Mouse (Mus musculus): ENCODE data around the gene Snupn. TPM values are rescaled to one million over a fixed set of nuclear protein-coding genes. Genes with fewer than 3 reads are reported as not detected.
A peak's percentile ranks its signal among the peaks of the same experiment; 100 is the strongest.
"Not testable (repeated sequence)": the region's sequence is repeated elsewhere in the genome, so short reads cannot be mapped to it uniquely, and the experiment has no call there.

The Snupn gene
- total RNA-seq, 1 experiment from 2014 or later: 3.8 TPM

DNA sequence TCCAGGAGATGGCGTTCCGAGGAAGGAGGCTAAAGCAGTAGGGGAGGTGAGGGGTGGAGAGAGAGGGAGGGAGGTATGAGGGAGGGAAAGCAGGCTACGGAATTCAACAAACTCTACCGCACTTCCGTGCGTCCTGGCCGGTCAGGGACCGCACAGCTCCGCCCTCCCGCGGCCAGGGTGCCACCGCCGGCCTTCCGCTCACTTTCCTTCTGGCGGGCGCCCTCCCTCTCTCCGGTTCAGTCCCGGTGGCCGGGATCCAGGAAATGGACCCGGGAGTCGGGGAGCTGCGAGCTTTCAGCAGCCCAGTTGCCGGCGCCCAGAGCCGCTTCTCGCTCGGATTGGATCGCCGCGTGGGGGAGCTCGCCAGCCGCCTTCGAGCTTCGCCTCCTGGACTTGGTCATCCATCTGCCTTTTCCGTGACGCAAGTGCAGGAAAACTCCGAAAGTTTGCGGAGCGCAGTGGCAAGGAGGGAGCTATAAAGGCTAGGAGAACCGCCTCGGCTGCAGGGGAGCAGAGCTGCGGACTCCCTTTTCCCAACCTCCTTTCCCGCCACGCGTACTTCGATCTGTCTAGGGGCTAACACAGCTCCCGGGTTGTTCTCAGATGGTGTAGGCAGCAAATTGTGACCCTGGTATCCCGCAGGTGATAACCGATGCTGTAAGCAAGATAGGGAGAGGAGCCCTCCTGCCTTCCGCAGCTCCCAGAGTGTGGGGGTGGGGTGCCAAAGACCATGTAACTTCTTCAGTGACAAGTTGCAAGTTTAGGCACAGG, 22.5 kb upstream of the Snupn start, which contains the start of gene Snx33:
Gene Snx33 (minus strand): TSS at position 331 of the 771 bp plus-strand sequence.
- ATAC-seq (replicated peaks; ENCODE audit: insufficient number of reproducible peaks, low FRiP score, low TSS enrichment, poor library complexity, severe bottlenecking): peak; percentile 57

DNA sequence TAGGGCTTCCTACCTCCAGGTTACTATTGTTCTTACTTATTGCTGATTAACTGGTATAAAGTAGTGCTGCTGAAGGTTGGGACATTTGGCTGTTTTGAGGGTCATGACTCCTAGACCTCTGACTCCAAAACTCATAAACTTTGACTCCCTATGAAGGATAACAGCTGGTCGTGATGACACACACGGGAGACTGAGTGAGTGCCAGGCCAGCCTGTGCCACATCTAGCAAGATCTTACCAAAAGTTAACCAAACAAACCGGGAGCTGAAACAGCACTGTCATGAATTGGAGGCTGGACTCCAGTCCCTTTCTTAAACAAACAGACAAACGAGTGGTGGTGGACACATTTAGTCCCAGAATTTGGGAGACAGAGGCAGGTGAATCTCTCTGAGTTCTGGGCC, 21.2 kb upstream of the Snupn start:
- no peak for ATAC-seq (replicated peaks; ENCODE audit: insufficient number of reproducible peaks, low FRiP score, low TSS enrichment, poor library complexity, severe bottlenecking)

DNA sequence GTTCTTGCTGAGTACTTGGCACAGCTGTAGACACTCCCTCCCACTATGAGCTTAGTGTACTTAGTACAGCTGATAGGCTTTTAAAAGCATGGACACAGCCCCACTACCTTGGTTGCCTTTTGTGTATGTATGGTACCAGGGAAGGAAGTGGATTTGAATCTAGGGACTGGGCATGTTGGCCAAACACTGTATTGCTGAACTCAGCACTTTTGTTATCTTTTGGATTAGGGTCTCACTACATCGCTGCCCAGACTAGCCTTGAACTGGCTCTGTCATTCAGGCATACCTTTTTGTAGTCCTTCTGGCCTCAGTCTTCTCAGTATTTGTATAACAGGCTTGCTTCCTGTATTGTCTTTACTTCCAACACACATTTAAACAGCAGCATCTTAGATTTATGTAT, 20.1 kb upstream of the Snupn start:
- no peak for ATAC-seq (replicated peaks; ENCODE audit: insufficient number of reproducible peaks, low FRiP score, low TSS enrichment, poor library complexity, severe bottlenecking)

DNA sequence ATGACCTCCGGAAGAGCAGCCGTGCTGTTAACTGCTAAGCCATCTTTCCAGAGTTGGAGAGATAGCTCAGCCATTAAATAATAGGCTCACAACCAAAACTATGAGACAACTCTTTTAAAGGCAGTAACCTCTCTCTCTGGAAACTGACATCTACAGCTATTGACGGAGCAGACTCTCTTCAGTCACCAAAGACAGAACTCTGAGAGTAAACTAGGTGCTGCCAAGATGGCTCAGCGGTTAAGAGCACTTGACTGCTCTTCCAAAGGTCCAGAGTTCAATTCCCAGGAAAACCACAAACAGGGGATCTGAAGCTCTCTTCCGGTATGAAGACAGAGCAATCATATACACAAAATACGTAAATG, 13.8 kb upstream of the Snupn start:
- ATAC-seq (replicated peaks; ENCODE audit: insufficient number of reproducible peaks, low FRiP score, low TSS enrichment, poor library complexity, severe bottlenecking): no peak

DNA sequence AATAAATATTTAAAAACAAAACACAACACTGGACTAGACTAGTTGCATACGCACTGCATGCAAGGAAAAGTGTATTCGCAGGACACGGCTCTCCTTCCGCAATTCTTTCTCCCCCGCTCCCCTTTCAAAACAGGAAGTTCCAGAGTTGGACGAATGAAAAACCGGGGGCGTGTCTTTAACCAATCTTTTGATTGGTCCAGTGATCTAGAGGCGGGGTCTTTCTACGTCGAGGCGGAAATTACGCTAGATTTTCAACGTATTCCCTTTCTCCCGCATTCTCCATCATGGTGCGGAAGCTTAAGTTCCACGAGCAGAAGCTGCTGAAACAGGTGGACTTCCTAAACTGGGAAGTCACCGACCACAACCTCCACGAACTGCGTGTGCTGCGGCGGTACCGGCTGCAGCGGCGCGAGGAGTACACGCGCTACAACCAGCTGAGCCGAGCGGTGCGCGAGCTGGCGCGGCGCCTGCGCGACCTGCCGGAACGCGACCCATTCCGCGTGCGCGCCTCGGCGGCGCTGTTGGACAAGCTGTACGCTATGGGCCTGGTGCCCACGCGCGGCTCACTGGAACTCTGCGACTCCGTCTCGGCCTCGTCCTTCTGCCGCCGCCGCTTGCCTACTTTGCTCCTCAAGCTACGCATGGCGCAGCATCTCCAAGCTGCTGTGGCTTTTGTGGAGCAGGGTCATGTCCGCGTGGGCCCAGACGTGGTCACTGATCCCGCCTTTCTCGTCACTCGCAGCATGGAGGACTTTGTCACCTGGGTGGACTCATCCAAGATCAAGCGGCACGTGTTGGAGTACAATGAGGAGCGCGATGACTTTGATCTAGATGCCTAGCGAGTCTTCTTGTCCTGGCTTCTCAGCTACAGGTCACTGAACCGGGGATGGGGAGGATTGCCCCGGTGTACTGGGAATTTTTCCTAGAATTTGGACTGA, 13.2 kb upstream of the Snupn start, which contains the start of gene Imp3:
Gene Imp3 (plus strand): TSS at position 253 of the 938 bp plus-strand sequence.
- peak; percentile 95 for ATAC-seq (replicated peaks; ENCODE audit: insufficient number of reproducible peaks, low FRiP score, low TSS enrichment, poor library complexity, severe bottlenecking)

DNA sequence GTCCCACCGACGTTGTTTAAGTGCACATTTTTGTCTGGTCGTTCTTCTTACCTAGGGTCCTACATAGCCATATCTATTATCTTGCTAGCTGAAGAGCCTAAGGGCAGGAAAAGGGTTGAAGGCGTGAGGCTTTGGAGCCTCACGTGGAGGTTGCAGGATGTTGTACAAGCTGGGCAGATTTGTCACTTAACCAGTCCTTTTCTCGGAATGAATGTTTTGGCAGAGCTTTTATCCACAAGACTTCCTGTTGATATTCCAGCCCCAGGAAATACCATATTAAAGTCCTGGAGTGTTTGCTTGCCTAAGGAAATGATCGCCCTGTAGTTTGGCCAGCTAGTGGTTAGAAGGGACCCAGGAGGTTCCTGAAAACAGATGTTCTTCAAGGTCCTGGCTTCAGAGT, 12.3 kb upstream of the Snupn start:
- ATAC-seq (replicated peaks; ENCODE audit: insufficient number of reproducible peaks, low FRiP score, low TSS enrichment, poor library complexity, severe bottlenecking): no peak

DNA sequence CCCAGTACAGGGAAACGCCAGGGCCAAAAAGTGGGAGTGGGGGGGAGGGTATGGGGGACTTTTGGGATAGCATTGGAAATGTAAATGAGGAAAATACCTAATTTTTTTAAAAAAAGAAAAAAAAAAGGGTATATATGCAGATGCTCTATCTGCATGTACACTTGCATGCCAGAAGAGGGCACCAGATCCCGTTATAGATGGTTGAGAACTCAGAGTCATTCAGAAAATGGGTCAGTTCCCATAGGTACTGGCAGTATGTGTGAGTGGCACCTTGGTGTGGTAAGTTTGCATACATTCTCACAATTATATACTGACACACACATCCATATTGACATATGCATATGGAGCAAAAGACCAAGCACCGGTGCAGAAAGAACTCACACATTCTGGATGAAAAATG, 3.2 kb upstream of the Snupn start:
- ATAC-seq (replicated peaks; ENCODE audit: insufficient number of reproducible peaks, low FRiP score, low TSS enrichment, poor library complexity, severe bottlenecking): not testable (repeated sequence)

DNA sequence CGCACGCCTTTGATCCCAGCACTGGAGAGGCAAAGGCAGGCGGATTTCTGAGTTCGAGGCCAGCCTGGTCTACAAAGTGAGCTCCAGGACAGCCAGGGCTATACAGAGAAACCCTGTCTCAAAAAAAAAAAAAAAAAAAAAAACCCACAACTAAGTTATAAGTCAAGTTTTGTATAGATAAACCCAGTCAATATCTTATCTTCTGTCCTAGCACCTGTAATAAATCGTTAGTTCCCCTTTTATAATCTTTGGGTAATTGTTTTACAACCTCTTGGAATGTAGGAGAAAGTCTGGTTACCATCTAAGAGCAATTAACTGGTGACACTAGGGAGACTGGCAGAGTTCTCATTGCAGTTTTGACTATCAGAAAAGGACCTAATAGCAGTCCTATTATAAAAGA, 2.0 kb upstream of the Snupn start:
- not testable (repeated sequence) for ATAC-seq (replicated peaks; ENCODE audit: insufficient number of reproducible peaks, low FRiP score, low TSS enrichment, poor library complexity, severe bottlenecking)

DNA sequence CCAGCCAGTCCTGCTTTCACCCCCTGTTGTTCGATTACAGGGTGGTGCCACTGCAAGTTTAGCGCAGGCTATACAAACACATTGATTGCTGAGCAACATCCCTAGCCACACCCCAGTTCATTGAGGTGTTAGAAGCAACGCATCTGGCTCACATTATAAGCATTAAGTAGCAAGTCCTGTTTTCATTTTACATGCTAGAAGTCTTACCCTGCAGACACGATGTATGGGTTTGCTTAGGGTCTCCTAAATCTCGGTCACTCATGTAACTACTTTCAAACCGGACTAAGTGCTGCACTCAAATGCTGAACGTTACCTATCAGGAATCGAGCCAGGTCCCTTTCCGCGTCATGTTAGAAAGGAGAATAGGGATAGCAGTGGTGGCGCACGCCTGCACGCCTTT, 911 bp upstream of the Snupn start:
- ATAC-seq (replicated peaks; ENCODE audit: insufficient number of reproducible peaks, low FRiP score, low TSS enrichment, poor library complexity, severe bottlenecking): no peak

DNA sequence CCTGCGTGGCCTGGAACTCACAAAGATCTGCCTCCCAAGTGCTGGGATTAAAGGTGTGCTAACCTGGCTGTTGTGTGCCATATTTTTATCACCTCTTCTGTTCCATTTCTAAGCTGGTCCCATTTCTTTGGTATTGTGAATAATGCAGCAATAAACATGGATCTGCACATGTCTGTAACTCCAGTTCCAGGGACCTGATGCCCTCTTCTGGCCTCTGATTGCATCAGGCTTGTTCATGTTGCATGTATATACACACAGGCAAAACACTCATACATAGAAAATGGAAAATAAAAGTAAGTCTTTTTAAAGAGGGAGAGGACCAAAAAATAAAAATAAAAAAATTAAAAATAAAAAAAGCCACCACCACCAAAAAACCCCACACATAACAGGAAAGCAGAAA, 2.9 kb downstream of the Snupn start:
- ATAC-seq (replicated peaks; ENCODE audit: insufficient number of reproducible peaks, low FRiP score, low TSS enrichment, poor library complexity, severe bottlenecking): no peak

DNA sequence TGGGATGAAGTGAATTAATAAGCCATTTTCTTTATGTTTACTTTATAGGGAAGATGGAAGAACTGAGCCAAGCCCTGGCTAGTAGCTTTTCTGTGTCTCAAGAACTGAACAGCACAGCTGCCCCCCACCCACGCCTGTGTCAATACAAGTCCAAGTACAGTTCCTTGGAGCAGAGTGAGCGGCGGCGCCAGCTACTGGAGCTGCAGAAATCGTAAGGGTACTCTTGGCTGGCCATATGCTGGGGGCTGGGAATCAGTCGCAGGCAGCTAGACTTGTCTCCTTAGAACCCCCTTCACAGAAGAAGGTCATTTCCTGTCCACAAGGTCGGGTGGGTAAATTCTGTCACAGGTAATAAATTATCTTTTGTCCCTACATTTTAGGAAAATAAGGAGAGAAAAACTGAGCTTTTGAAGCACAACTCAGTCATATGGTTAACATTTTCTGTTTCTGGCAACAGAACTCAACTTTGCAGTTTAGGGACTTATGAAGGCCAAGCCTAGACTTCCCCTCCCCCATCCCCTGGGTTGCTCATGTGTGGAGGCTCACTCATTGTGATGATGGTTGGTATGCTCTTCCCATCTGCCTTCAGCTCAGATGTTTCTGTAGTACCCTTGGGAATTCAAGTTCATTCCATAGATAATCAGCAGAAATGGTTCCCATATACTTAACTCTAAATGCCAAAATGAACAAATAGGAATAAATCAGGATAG, 6.4 kb downstream of the Snupn start:
- ATAC-seq (replicated peaks; ENCODE audit: insufficient number of reproducible peaks, low FRiP score, low TSS enrichment, poor library complexity, severe bottlenecking): no peak

DNA sequence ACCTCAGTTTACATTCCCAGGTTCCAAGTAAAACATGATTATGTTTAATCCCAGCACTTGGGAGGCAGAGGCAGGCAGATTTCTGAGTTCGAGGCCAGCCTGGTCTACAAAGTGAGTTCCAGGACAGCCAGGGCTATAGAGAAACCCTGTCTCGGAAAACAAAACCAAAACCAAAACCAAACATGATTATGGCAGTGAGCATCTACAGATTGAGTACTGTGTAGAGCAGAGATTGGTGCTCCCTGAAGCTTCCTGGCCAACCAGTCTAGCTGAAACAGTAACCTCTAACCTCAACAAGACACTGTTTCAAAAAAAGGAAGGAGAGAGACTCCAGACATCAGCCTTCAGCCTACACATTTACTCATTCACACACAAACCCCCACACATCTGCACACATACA, 8.0 kb downstream of the Snupn start:
- ATAC-seq (replicated peaks; ENCODE audit: insufficient number of reproducible peaks, low FRiP score, low TSS enrichment, poor library complexity, severe bottlenecking): no peak

DNA sequence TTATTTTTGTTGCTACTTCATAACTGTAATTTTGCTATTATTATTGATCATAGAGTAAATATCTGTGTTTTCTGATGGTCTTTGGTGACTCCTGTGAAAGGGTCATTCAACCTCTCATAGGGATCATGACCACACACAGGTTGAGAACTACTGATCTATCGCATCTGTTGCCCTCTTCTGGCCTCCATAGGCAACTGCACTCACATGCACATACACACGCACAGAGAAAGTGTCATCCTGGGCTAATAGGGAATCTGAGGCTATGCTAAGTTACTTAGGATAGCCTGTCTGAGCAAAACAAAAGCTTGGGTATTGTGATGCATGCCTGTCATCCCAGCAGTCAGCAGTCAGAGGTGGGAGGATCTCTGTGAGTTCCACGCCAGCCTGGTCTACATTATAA, 10.9 kb downstream of the Snupn start:
- ATAC-seq (replicated peaks; ENCODE audit: insufficient number of reproducible peaks, low FRiP score, low TSS enrichment, poor library complexity, severe bottlenecking): no peak

DNA sequence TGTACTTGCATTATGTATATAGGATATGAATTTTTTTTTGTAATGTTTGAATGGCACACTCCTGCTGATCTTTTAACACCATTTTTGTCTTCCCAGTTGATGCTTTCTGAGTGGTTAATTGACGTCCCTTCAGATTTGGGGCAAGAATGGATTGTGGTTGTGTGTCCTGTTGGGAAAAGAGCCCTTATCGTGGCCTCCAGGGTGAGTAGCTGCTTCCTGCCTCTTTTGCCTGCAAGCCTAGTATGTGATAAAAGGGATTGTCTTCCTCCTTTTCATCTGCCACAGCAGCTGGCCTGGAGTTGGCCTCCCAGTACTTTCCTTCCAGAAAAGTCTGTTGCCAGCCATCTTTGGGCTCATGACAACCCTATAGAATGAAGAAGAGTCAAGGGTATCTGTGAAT, 19.5 kb downstream of the Snupn start:
- ATAC-seq (replicated peaks; ENCODE audit: insufficient number of reproducible peaks, low FRiP score, low TSS enrichment, poor library complexity, severe bottlenecking): no peak

DNA sequence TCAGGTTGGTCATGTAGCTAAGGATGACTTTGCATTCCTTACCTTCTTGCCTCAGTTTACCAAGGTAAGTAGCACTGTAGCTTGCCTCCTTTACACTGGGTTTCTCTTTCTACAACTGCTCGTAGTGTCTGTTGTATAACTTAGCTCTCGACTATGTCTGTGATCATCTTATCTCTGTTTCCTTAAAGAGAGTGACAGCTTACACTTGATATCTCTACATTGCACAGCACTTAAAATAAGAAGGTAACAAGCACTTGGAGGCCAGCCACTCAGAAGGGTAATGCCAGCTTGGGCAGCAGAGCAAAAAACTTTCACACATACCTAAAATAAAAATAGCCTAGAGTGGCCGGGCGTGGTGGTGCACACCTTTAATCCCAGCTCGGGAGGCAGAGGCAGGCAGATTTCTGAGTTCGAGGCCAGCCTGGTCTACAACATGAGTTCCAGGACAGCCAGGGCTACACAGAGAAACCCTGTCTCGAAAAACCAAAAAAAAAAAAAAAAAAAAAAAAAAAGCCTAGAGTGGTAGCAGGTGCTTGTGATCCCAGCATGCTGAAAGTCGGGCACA, 23.4 kb downstream of the Snupn start:
- ATAC-seq (replicated peaks; ENCODE audit: insufficient number of reproducible peaks, low FRiP score, low TSS enrichment, poor library complexity, severe bottlenecking): no peak

DNA sequence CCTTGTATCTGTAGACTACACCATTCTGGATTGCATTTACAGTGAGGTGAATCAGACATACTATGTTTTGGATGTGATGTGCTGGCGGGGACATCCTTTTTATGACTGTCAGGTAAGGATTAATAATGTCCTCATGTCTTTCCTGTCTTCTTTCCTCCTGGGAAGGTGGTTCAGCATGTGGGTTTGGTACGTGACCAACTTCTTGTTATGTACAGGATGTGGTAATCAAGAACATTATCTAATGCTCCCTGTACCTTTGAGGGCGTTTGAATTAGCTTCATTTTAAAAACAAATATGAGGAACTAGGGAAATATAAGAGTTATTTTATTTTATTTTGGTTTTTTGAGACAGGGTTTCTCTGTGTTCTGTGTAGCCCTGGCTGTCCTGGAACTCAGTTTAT, 24.5 kb downstream of the Snupn start:
- ATAC-seq (replicated peaks; ENCODE audit: insufficient number of reproducible peaks, low FRiP score, low TSS enrichment, poor library complexity, severe bottlenecking): no peak

DNA sequence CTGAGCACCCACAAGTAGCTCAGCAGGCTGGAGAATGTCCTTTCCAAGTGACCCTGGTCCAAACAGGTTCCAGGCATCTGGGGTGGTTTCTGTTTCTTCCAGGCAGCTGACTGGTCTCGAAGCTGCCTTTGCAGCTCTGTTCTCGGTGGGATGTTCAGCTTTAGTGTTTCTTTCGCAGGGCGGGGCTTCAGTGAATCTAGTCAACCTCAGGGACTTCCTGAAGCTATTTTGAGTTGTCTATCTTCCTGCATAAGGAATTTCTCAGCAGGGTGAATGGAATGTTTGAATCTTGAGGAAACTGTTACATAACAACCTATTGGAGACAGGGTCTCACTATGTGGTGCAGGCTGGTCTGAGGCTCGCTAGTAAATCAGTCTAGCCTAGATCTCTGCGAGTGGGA, 29.5 kb downstream of the Snupn start:
- no peak for ATAC-seq (replicated peaks; ENCODE audit: insufficient number of reproducible peaks, low FRiP score, low TSS enrichment, poor library complexity, severe bottlenecking)

DNA sequence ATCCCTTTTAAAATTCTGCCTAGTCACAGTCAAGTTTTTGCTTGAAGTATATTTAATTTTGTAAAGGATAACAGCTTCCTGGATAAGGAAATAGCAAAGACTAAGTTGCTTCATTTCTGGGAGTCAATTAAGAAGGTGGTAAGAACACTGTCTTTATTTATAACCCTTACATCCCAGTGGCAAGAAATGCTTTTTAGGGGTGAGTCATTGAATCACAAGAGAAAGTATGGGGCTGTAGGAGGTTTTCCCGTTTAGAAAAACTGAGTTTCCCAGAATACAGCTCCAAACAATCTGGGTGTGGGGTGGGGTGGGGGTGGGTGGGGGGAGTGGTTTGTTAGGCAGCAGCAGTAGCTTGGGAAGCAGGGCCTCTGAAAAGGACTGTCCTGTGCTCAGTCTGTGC, 30.8 kb downstream of the Snupn start:
- no peak for ATAC-seq (replicated peaks; ENCODE audit: insufficient number of reproducible peaks, low FRiP score, low TSS enrichment, poor library complexity, severe bottlenecking)
